Comparison of ENCODE assay signal across 16 mouse cellular contexts in genomic region chr14:93450930-93451665, GRCm38 (mm10).
"Had no signal": no experiment of that assay in that cellular context is flagged by ENCODE, and none has a peak within 500 bp of the region (broad histone marks: within the 10 kb centered on the region; RNA-seq: fewer than 3 reads in every experiment).

No protein-coding gene starts in this region.

- H3K4me2 ChIP-seq: kidney, embryonic 15.5 days; liver, embryonic 11.5 days; liver, embryonic 15.5 days; neural tube, embryonic 15.5 days had no signal

- H3K9me3 ChIP-seq: kidney, embryonic 15.5 days; limb, embryonic 10.5 days; liver, embryonic 15.5 days; midbrain, embryonic 10.5 days; neural tube, embryonic 15.5 days had no signal

- H3K4me3 ChIP-seq: kidney, embryonic 15.5 days; limb, embryonic 10.5 days; liver, embryonic 15.5 days; midbrain, embryonic 10.5 days; myocyte; neural tube, embryonic 15.5 days had no signal

- H3K9ac ChIP-seq: kidney, embryonic 15.5 days; liver, embryonic 15.5 days; neural tube, embryonic 15.5 days had no signal

- H3K27me3 ChIP-seq: kidney, embryonic 15.5 days; liver, embryonic 15.5 days; neural tube, embryonic 15.5 days had no signal

- DNase-seq: kidney, postnatal 14 days; layer of hippocampus, adult 9-11 months; lung, adult 2 months; lung, postnatal 36 days; midbrain, embryonic 14.5 days; right cerebral cortex, adult 18-20 months; right cerebral cortex, postnatal 25 days; thymus, postnatal 36 days had no signal

- H3K27ac ChIP-seq: kidney, embryonic 15.5 days; limb, embryonic 10.5 days; liver, embryonic 15.5 days; midbrain, embryonic 10.5 days; neural tube, embryonic 15.5 days had no signal

- H3K36me3 ChIP-seq: kidney, embryonic 15.5 days; limb, embryonic 10.5 days; liver, embryonic 15.5 days; midbrain, embryonic 10.5 days; neural tube, embryonic 15.5 days had no signal

- H3K4me1 ChIP-seq: kidney, embryonic 15.5 days; limb, embryonic 10.5 days; liver, embryonic 15.5 days; midbrain, embryonic 10.5 days; neural tube, embryonic 15.5 days had no signal

- ATAC-seq: lung, postnatal 0 days had no signal
